Mouse (Mus musculus) heart, adult 18-20 months (tissue): ENCODE measurements around the gene Il2rg. TPM values are rescaled to one million over a fixed set of nuclear protein-coding genes. Genes with fewer than 3 reads are reported as not detected.

ENCODE experiments used
- DNase-seq, 2 experiments: peaks; one replicate each; pipeline ENCODE4 v3.0.0; 2021 to 2022; ENCODE audit warnings: mixed read lengths in 1 of 2
- total RNA-seq, 2 experiments: library from RNA; stranded (reverse); gene quantifications; 2 replicates each; pipeline ENCODE4 v1.2.3; 2021

The Il2rg gene
- total RNA-seq, 2 experiments from 2014 or later = 10.5 to 15.1 TPM

GRCm38 (mm10) chrX:101260441-101261325 lies 7.4 kb downstream of the Il2rg start:
- DNase-seq = no peak

GRCm38 (mm10) chrX:101256603-101257002 lies 11.5 kb downstream of the Il2rg start:
- DNase-seq = no peak

GRCm38 (mm10) chrX:101254740-101255139 lies 13.3 kb downstream of the Il2rg start:
- no peak for DNase-seq

- peak; percentile 89 to 93 for DNase-seq
Observed at GRCm38 (mm10) chrX:101253952-101254729, 13.9 kb downstream of the Il2rg start, which contains the start of gene Foxo4. Gene Foxo4, plus strand, starts transcription at chrX:101254528.

- no peak for DNase-seq
Observed at GRCm38 (mm10) chrX:101245011-101245410, 23.0 kb downstream of the Il2rg start.

- no peak for DNase-seq
Observed at GRCm38 (mm10) chrX:101222796-101223162, 45.3 kb downstream of the Il2rg start.

- DNase-seq = peak; percentile 91 to 92
Observed at GRCm38 (mm10) chrX:101221834-101222795, 45.9 kb downstream of the Il2rg start, which contains the start of gene Snx12. Gene Snx12, minus strand, starts transcription at chrX:101222563.

Other genes with a start within 250 kb of the Il2rg start
- under 1 TPM in 1 of 2 experiments, not detected in 1; 0.13 TPM for gene Tex11, start 208.6 kb downstream of the Il2rg start, total RNA-seq
- not detected for gene Slc7a3, start 182.2 kb downstream of the Il2rg start, total RNA-seq
- 10 to 100 TPM; 32.7 to 37.8 TPM for gene Snx12, start 45.7 kb downstream of the Il2rg start, total RNA-seq
- gene Foxo4, start 13.7 kb downstream of the Il2rg start, total RNA-seq = 10 to 100 TPM; 59.9 to 64.4 TPM
- gene Gm614, start 4.3 kb downstream of the Il2rg start, total RNA-seq = not detected
- not detected for gene Gm20489, start 768 bp upstream of the Il2rg start, total RNA-seq
- gene Med12, start 5.8 kb upstream of the Il2rg start, total RNA-seq = 10 to 100 TPM; 13.5 to 19.1 TPM
- gene Nlgn3, start 30.9 kb upstream of the Il2rg start, total RNA-seq = under 1 TPM; 0.39 to 0.74 TPM
- gene Gjb1, start 108.1 kb upstream of the Il2rg start, total RNA-seq = not detected
- gene Zmym3, start 152.6 kb upstream of the Il2rg start, total RNA-seq = 10 to 100 TPM; 13.1 to 15.9 TPM
- gene Nono, start 161.1 kb upstream of the Il2rg start, total RNA-seq = 10 to 100 TPM; 58.2 to 60.3 TPM
- gene Itgb1bp2, start 180.8 kb upstream of the Il2rg start, total RNA-seq = 100 to 1,000 TPM; 163 to 187 TPM